ENCODE assay signal across 29 mouse cellular contexts in genomic region chr10:130422368-130422767, GRCm38 (mm10). TPM values are rescaled to one million over a fixed set of nuclear protein-coding genes. Genes with fewer than 3 reads are reported as not detected.
"Had no signal": no experiment of that assay in that cellular context is flagged by ENCODE, and none has a peak within 500 bp of the region (broad histone marks: within the 10 kb centered on the region; RNA-seq: fewer than 3 reads in every experiment).

No protein-coding gene starts in this region.

RNA-seq across cellular contexts. Expression of gene Vmn2r85, which starts 7.1 kb away (rescaled TPM):
- polyA plus RNA-seq: limb, embryonic 10.5 days; limb, embryonic 11.5 days; limb, embryonic 12.5 days; limb, embryonic 13.5 days; limb, embryonic 15.5 days; liver, adult 2 months; liver, embryonic 11.5 days; liver, embryonic 12.5 days; liver, embryonic 13.5 days; liver, embryonic 14.5 days; liver, embryonic 15.5 days; liver, embryonic 16.5 days; liver, postnatal 0 days; lung, adult 2 months; lung, embryonic 14.5 days; lung, embryonic 15.5 days; lung, embryonic 16.5 days; lung, postnatal 0 days; macrophage; midbrain, embryonic 10.5 days; midbrain, embryonic 11.5 days; midbrain, embryonic 12.5 days; midbrain, embryonic 13.5 days; midbrain, embryonic 14.5 days; midbrain, embryonic 15.5 days; midbrain, embryonic 16.5 days; neural tube, embryonic 11.5 days; neural tube, embryonic 12.5 days had no signal

RNA-seq across cellular contexts. Expression of gene Vmn2r84, which starts 28.2 kb away (rescaled TPM):
- polyA plus RNA-seq: limb, embryonic 10.5 days; limb, embryonic 11.5 days; limb, embryonic 12.5 days; limb, embryonic 13.5 days; limb, embryonic 15.5 days; liver, adult 2 months; liver, embryonic 11.5 days; liver, embryonic 15.5 days; lung, adult 2 months; lung, embryonic 14.5 days; lung, embryonic 15.5 days; lung, embryonic 16.5 days; lung, postnatal 0 days; macrophage; midbrain, embryonic 10.5 days; midbrain, embryonic 11.5 days; midbrain, embryonic 12.5 days; midbrain, embryonic 13.5 days; midbrain, embryonic 14.5 days; midbrain, postnatal 0 days; neural tube, embryonic 11.5 days; neural tube, embryonic 12.5 days had no signal

RNA-seq across cellular contexts. Expression of gene Vmn2r86, which starts 33.5 kb away (rescaled TPM):
- polyA plus RNA-seq: limb, embryonic 10.5 days; limb, embryonic 11.5 days; limb, embryonic 12.5 days; limb, embryonic 15.5 days; liver, adult 2 months; liver, embryonic 11.5 days; liver, embryonic 12.5 days; liver, embryonic 13.5 days; liver, embryonic 14.5 days; liver, embryonic 15.5 days; liver, embryonic 16.5 days; liver, postnatal 0 days; lung, adult 2 months; lung, embryonic 14.5 days; lung, embryonic 15.5 days; lung, embryonic 16.5 days; lung, postnatal 0 days; macrophage; midbrain, embryonic 10.5 days; midbrain, embryonic 11.5 days; midbrain, embryonic 12.5 days; midbrain, embryonic 13.5 days; neural tube, embryonic 11.5 days; neural tube, embryonic 12.5 days had no signal
